Mouse (Mus musculus) lung, embryonic 16.5 days (tissue): Measurements from ENCODE around the gene Aldh1a2. TPM values are rescaled to one million over a fixed set of nuclear protein-coding genes. Genes with fewer than 3 reads are reported as not detected.

Source experiments
- ATAC-seq: fragments of 200-750 bp; cut with Nextera tagmentation; 2 replicates; pipeline ENCODE4 v1.8.0; 2017; ENCODE audit warnings: low read depth, mild to moderate bottlenecking, moderate library complexity
- H3K27ac ChIP-seq: fragments of 300-500 bp; sonication (generic); 2 replicates; pipeline ENCODE4 v1.5.1; 2014; ENCODE audit warnings: mild to moderate bottlenecking, control low read depth, low read length
- H3K27me3 ChIP-seq: fragments of 300-500 bp; sonication (generic); 2 replicates; pipeline ENCODE4 v1.6.1; 2014; ENCODE audit warnings: low read depth, low read length, mixed read lengths; ENCODE audit not compliant: control insufficient read depth, insufficient read depth
- H3K36me3 ChIP-seq: fragments of 300-500 bp; sonication (generic); 2 replicates; pipeline ENCODE4 v1.6.1; 2014; ENCODE audit warnings: low read length; ENCODE audit not compliant: control insufficient read depth, insufficient read depth
- H3K4me1 ChIP-seq: fragments of 300-500 bp; sonication (generic); replicated peaks from 2 replicates; pipeline ENCODE4 v1.6.1; 2014; ENCODE audit warnings: low read length, mixed read lengths; ENCODE audit not compliant: control insufficient read depth, insufficient read depth
- H3K4me2 ChIP-seq: fragments of 300-500 bp; sonication (generic); 2 replicates; pipeline ENCODE4 v1.6.1; 2014; ENCODE audit warnings: low read depth, low read length, control low read depth
- H3K4me3 ChIP-seq: fragments of 300-500 bp; sonication (generic); 2 replicates; pipeline ENCODE4 v1.5.1; 2014; ENCODE audit warnings: mild to moderate bottlenecking, low read length, control low read depth
- H3K9ac ChIP-seq: fragments of 300-500 bp; sonication (generic); 2 replicates; pipeline ENCODE4 v1.6.1; 2014; ENCODE audit warnings: low read length, control low read depth
- H3K9me3 ChIP-seq: fragments of 300-500 bp; sonication (generic); 2 replicates; pipeline ENCODE4 v1.6.1; 2016; ENCODE audit warnings: low read length; ENCODE audit not compliant: control insufficient read depth
- WGBS: fragments of 180-500 bp; shearing (Covaris S2); extraction: QIAGEN DNeasy Blood & Tissue Kit; methylation state at CpG from one replicate; pipeline ENCODE4 v1.1.7; 2014; 5-methylcytosine and 5-hydroxymethylcytosine counted together
- polyA plus RNA-seq: library from polyadenylated mRNA; unstranded; fragments of >200 nt; fragmentation: Nextera tagmentation; extraction: Ambion mirVana; gene quantifications from 2 replicates; pipeline ENCODE4 v1.2.1, GENCODE M21; 2015

The Aldh1a2 gene
- polyA plus RNA-seq, 1 experiment from 2014 or later, result 30.6 TPM

- Histone ChIP-seq H3K9me3 (no peaks in the 10 kb centered on the region), H3K36me3 (no peaks in the 10 kb centered on the region), H3K4me2 (no peak overlapping the region), H3K4me3 (no peak overlapping the region), H3K9ac (no peak overlapping the region), H3K27ac (no peak overlapping the region), H3K4me1 (peaks cover 5% of the 10 kb centered on the region), H3K27me3 (peaks cover 28% of the 10 kb centered on the region)
- 9% methylated on average over 2 of the region's 2 CpGs for WGBS
- ATAC-seq, result no peak
Observed at GRCm38 (mm10) chr9:71210870-71211269, 4.7 kb upstream of the Aldh1a2 start.

GRCm38 (mm10) chr9:71213636-71214035 is 2.0 kb upstream of the Aldh1a2 start:
- peaks cover 44% of the 10 kb centered on the region for H3K27me3 ChIP-seq
- 20% methylated on average over 4 of the region's 4 CpGs for WGBS
- no peak for ATAC-seq
- no peak overlapping the region for H3K9ac ChIP-seq
- H3K4me2 ChIP-seq, result no peak overlapping the region
- H3K36me3 ChIP-seq, result no peaks in the 10 kb centered on the region
- no peak overlapping the region for H3K27ac ChIP-seq
- no peaks in the 10 kb centered on the region for H3K9me3 ChIP-seq
- H3K4me1 ChIP-seq, result peaks cover 10% of the 10 kb centered on the region
- no peak overlapping the region for H3K4me3 ChIP-seq

- ATAC-seq, result peak; percentile 37; the same call in 1 of the 2 replicates
- H3K27me3 ChIP-seq, result peaks cover 56% of the 10 kb centered on the region
Observed at GRCm38 (mm10) chr9:71216036-71216995, 727 bp downstream of the Aldh1a2 start.

DNA sequence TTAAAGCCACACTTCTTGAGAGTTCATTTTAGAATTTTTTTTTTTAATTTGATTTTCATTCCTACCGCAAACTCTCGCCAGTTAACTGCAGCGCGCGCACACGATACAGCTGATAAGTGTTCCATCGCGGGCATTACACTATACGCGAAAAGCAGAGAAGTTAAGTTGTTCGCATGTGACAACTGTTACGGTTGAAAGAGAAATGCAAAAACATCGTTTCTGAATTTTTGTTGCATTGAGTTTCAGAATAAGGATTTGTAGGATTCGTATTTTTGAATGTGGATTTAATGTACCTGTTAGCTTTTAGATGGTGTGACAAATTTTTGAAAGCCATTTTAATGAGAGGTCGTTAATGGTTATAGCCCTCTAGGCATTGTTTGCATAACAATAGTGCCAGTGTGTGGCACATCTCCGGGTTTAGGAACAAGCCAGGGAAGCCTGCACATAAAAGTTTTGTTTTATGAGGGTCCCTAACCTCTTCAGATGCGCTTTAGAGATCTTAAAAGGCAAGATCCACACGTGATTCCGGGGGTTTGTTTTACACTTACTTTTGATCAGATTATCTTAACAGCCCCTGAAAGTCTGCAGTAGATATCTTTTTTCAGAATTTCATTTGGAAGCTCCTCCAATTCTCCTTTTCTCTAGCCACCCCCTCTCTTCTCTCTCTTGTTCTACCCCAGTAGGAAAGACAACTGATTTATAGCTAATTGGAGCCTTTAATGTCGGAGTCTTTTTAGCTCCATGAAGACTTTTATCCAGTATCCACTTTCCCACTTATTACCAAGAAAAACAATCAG is 1.6 kb downstream of the Aldh1a2 start:
- Histone ChIP-seq H3K4me2 (no peak overlapping the region), H3K9ac (no peak overlapping the region), H3K36me3 (no peaks in the 10 kb centered on the region), H3K9me3 (no peaks in the 10 kb centered on the region), H3K4me3 (no peak overlapping the region), H3K27me3 (peaks cover 56% of the 10 kb centered on the region), H3K27ac (no peak overlapping the region), H3K4me1 (peaks cover 10% of the 10 kb centered on the region)
- ATAC-seq, result no peak
- WGBS, result 5% methylated on average over 20 of the region's 20 CpGs

More at GRCm38 (mm10) chr9:71216036-71216995, 727 bp downstream of the Aldh1a2 start:
- Histone ChIP-seq H3K27ac (no peak overlapping the region), H3K4me1 (peaks cover 10% of the 10 kb centered on the region), H3K36me3 (no peaks in the 10 kb centered on the region), H3K9me3 (no peaks in the 10 kb centered on the region), H3K4me2 (peak overlapping the region; percentile 77), H3K9ac (no peak overlapping the region; the same call in 1 of the 2 replicates), H3K4me3 (peak overlapping the region; percentile 49)
- under 1% methylated on average over 57 of the region's 57 CpGs for WGBS

DNA sequence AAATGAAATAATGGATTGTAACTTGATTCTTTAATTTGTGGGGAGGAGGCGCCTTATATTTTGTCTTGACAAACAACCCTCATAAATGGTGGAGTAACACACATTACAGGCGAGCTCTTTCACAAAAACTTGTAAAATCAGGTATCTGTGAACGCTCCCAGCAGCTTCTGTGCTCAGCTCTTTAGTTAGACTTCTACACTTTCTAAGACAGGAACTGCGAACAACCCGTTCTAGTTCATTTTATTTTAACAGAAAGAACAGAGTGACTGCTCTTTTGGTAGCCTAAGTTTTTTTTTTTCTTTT is 2.2 kb downstream of the Aldh1a2 start:
- Histone ChIP-seq H3K36me3 (no peaks in the 10 kb centered on the region), H3K4me3 (no peak overlapping the region), H3K9me3 (no peaks in the 10 kb centered on the region), H3K27ac (no peak overlapping the region), H3K4me2 (no peak overlapping the region), H3K27me3 (peaks cover 58% of the 10 kb centered on the region), H3K9ac (no peak overlapping the region), H3K4me1 (peaks cover 10% of the 10 kb centered on the region)
- no peak for ATAC-seq
- 29% methylated on average over 5 of the region's 5 CpGs for WGBS

GRCm38 (mm10) chr9:71219161-71219560 is 3.6 kb downstream of the Aldh1a2 start:
- H3K27me3 ChIP-seq, result peaks cover 49% of the 10 kb centered on the region
- H3K27ac ChIP-seq, result no peak overlapping the region
- H3K4me2 ChIP-seq, result no peak overlapping the region
- peaks cover 10% of the 10 kb centered on the region for H3K4me1 ChIP-seq
- 66% methylated on average over 4 of the region's 4 CpGs for WGBS
- no peak overlapping the region for H3K4me3 ChIP-seq
- no peaks in the 10 kb centered on the region for H3K36me3 ChIP-seq
- H3K9ac ChIP-seq, result no peak overlapping the region
- ATAC-seq, result no peak
- no peaks in the 10 kb centered on the region for H3K9me3 ChIP-seq

DNA sequence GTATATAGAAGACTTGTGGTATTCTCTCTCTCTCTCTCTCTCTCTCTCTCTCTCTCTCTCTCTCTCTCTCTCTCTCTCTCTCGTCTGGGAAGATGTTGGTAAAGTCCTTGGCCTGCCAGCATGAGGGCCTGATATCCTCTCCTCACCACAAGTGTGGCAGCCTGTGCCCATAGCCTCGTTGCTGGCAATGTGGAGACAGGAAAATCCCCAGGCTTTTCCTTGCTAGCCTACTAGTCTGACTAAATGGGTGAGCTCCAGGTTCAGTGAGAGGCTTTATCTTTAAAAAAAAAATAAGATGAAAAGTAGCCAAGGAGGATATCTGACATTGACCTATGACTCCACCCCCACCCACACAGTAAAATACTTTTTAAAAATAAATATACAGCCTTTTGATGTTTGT is 4.8 kb downstream of the Aldh1a2 start:
- no peak overlapping the region for H3K27ac ChIP-seq
- H3K9me3 ChIP-seq, result no peaks in the 10 kb centered on the region
- no peak overlapping the region for H3K4me2 ChIP-seq
- H3K36me3 ChIP-seq, result no peaks in the 10 kb centered on the region
- no peak overlapping the region for H3K4me3 ChIP-seq
- WGBS, result 31% methylated on average over 2 of the region's 2 CpGs
- H3K4me1 ChIP-seq, result peaks cover 10% of the 10 kb centered on the region
- ATAC-seq, result no peak
- H3K9ac ChIP-seq, result no peak overlapping the region
- peaks cover 37% of the 10 kb centered on the region for H3K27me3 ChIP-seq

DNA sequence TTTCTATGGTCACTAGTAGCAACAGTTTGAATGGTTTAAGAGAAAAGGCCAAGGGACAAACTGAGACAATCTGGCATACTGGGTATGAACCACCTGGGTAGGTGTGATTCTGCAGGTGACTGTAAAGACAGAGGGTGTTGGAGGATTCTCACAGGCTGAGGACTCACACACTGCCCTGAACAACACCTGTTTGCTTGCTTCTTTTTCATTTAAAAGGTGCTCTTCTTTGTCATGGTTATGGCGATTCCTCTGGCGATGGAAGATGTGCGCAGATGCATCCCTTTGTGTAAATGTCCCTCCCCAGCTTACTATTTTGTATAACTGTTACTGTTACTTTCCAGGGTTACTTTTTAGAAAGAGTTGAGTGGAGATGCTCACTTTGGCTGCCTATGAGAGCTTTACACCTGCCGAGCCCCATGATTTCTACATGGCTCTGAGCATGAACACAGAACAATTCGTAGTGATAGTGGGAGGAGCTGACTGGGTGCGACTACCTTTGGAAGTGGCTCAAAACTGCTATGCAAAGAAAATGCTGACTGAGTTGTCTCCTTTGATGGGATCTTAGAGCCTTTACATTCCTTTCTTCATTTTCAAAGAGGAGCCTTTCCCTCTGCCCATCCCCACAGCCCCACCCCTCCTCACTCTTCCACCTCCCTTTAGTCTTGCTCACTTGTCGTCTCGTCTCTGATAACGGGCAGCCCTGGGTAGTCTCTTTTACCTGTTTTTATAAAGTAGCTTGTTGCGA is 11.8 kb downstream of the Aldh1a2 start:
- Histone ChIP-seq H3K27ac (no peak overlapping the region), H3K4me2 (no peak overlapping the region), H3K36me3 (no peaks in the 10 kb centered on the region), H3K27me3 (peaks cover 12% of the 10 kb centered on the region), H3K4me3 (no peak overlapping the region), H3K4me1 (no peaks in the 10 kb centered on the region), H3K9ac (no peak overlapping the region), H3K9me3 (no peaks in the 10 kb centered on the region)
- WGBS, result 50% methylated on average over 10 of the region's 10 CpGs
- ATAC-seq, result no peak

DNA sequence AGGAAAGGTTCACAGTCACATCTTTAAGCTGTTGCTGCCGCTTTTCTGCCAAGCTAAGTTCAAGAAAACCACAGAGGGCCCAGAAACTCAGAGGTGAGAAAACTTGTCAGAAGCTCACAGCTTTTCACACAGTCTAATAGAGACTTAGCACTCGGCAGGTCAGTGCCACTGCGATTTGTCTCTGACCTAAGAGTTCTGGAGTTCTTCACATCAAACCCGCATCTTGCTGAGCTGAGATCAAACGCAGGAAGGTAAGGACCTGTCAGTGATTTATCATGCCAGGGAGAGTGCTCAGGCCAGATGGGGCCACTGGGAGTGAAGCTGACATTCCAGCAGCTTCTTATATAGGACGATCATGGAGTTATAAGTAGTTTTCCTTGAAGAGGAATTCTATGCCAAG is 14.4 kb downstream of the Aldh1a2 start:
- H3K9ac ChIP-seq, result no peak overlapping the region
- H3K4me3 ChIP-seq, result no peak overlapping the region
- no peak overlapping the region for H3K4me2 ChIP-seq
- ATAC-seq, result no peak
- H3K9me3 ChIP-seq, result no peaks in the 10 kb centered on the region
- no peaks in the 10 kb centered on the region for H3K4me1 ChIP-seq
- no peak overlapping the region for H3K27ac ChIP-seq
- H3K27me3 ChIP-seq, result peaks cover 9% of the 10 kb centered on the region; the same call in 1 of the 2 replicates
- no peaks in the 10 kb centered on the region for H3K36me3 ChIP-seq
- WGBS, result 9% methylated on average over 6 of the region's 6 CpGs
